Mouse (Mus musculus): Measurements from ENCODE around the gene Sh2d2a.

- TF ChIP-seq POLR2A (IDR thresholded peaks at IDR 0.05; ENCODE audit: low read depth, low read length) (no peak), CTCF (conservative IDR thresholded peaks at IDR 0.05; ENCODE audit: insufficient read depth, insufficient read length, low read depth, low read length) (no peak)
Observed at GRCm38 (mm10) chr3:87847680-87848079, 1.1 kb downstream of the Sh2d2a start.

All from kidney, adult 2 months (tissue).